Mouse (Mus musculus): ENCODE results near the gene Tnfsf9.

The Tnfsf9 gene

DNA sequence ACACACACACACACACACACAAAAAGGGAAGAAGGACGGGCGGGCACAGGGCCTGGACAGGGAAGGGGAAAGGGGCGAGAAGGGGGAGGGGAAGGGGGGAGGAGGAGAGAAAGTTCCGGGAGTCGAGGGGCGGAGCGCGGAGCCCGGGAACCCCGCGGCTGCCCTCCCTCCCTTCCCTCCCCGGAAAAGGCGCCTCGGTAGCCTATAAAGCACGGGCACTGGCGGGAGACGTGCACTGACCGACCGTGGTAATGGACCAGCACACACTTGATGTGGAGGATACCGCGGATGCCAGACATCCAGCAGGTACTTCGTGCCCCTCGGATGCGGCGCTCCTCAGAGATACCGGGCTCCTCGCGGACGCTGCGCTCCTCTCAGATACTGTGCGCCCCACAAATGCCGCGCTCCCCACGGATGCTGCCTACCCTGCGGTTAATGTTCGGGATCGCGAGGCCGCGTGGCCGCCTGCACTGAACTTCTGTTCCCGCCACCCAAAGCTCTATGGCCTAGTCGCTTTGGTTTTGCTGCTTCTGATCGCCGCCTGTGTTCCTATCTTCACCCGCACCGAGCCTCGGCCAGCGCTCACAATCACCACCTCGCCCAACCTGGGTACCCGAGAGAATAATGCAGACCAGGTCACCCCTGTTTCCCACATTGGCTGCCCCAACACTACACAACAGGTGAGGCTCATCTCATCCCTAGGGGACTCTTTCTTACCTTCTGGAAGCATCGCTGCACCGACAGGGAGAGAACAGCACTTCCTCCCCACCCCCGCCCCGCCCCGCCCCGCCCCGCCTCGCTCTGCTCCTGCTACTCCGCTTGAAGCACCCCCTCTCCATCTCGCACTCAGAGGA lies at the start of gene Tnfsf9:
Tnfsf9 (plus strand) TSS at position 145 of the 854 bp plus-strand sequence.
- DNase-seq: peak; percentile 61

DNA sequence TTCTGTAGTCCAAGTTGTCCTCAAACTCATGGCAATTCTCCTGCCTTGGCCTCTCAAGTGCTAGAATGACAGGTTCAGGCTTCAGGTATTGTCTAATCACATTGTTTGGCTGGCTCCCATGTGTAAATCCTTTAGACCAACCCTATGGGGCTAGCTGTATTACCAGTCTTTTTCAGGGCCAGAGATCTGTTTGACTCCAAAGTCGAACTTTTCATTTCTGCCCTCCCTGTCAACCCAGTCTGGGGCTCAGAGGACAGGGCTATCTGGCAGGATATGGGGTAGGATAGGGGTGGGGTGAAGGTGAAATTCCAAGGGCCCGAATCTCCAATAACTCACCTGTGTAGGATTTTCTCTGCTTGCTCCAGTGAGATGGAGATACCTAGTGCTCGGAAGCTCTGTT lies 48.9 kb upstream of the Tnfsf9 start:
- no peak for DNase-seq

DNA sequence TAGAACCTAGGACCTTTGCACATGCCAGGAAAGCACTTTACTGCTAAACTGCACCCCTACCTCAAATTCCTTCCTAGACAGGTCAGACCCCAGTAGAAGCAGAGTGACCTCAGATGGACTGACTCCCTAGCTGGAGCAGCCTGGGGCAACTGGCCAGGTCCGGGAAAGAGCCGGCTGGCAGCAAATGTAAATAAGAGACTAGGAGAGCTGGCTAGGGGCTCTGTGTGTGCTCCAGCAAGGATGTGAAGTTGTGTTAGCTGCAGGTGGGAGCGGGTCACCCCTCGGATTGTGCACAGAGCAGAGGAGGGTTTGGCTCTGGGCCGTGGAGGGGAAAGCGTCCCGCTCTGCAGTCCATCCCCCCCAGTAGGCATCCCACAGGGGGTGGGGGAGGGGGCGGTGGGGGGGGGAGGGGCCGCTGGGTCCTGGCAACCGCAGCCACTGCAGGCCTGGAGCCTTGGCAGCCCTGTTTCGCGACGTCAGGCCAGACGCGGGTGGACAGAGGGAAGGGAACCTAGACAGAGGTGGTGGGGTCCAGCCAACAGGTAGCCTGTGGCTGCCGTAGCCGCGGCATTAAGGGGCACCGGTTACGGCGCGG lies 46.1 kb upstream of the Tnfsf9 start, which contains the start of gene Crb3:
Crb3 (plus strand) TSS at position 215 of the 595 bp plus-strand sequence.
- DNase-seq: peak; percentile 23

DNA sequence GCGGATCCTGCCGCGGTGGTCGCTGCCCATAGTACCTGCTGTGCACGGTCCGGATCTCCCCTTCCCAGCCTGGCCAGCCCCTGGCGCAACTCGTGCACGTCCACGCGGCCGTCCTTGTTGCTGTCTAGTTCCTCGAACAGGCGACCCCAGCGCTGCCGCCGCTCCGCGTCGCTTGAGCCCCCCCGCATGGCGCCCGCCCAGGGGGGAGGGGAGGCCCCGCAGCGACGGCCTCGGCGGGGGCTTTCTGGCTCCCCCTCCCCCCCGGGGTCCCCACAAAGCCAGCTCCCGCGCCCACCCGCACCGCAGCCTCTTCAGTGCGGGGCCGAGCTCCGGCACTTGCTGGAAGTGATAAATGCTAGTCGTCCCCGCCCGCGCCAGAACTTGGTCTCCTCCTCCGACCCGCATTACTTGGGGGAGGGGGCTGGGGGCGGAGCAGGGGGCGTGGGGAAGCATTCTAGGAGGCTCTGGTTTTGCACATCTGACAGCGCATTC lies 45.6 kb upstream of the Tnfsf9 start, which contains the start of gene Slc25a23:
Slc25a23 (minus strand) TSS at position 378 of the 492 bp plus-strand sequence.
- peak; percentile 74 for DNase-seq

GRCm38 (mm10) chr17:57060231-57060801 lies 44.8 kb upstream of the Tnfsf9 start:
- DNase-seq: peak; percentile 93

GRCm38 (mm10) chr17:57061069-57061468 lies 44.1 kb upstream of the Tnfsf9 start:
- no peak for DNase-seq

GRCm38 (mm10) chr17:57062011-57062521 lies 43.1 kb upstream of the Tnfsf9 start:
- DNase-seq: peak; percentile 34

DNA sequence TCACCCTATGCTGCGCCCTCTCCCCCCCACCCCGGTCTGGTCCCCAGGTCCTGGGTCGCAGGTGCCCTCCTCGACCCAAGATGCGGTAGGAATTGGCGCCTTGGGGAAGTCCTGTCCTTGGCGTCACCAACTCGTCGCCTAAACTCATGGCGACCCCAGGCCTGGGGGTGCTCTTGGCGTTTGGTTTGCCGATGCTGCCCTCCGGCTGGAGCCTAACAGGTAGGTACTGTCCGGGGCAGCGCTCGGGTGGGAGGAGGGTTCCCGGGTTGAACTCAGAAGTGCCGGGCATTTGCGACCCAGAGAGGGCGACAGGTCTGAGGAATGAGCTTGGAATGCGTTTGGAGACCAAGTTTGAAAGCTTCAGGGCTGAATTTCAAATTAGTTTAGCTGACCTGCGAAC lies 42.6 kb upstream of the Tnfsf9 start:
- DNase-seq: no peak

DNA sequence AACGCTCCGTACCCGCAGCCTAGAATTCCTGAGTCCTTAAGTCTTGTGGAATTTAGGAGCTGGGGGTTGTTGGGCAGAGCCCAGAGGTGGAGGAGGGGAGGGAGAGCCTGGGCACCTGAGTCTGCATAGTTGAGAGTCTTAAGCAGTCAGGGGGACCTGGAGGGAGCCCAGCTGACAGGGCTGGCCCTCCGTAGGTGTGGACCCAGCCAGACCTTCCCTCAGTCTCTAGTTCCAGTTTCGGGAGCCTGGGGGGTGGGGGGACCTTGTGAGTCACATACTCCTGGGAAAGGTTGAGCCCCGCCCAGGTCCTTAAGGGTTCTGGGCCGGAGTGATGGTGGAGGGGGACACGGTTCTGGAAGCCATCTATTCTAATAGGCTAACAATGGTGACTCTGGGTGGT lies 42.1 kb upstream of the Tnfsf9 start:
- DNase-seq: no peak

GRCm38 (mm10) chr17:57066908-57067307 lies 38.2 kb upstream of the Tnfsf9 start:
- peak; percentile 32 for DNase-seq

DNA sequence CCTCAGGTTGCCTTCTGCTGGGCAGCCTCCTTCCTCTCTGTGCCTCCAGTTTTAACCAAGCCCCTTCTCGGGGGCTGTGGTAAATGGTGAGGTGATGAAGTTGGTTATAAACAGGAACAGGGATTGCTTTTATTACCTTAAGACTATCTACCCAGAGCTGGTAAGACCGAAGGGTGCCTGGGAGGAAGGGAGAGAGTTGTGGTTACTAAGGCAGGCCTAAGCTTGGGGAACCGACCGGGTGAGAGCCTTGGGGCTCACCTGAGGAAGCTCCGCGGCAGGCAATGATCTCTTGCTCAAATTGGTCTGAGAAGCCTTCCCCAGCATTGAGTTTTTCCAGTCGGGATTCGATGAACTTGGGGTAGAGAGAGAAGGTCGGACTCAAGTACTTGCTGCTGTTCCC lies 34.9 kb upstream of the Tnfsf9 start:
- no peak for DNase-seq

- peak; percentile 73 for DNase-seq
These were observed 34.4 kb upstream of the Tnfsf9 start for GRCm38 (mm10) chr17:57070699-57071098.

GRCm38 (mm10) chr17:57076916-57077315 lies 28.2 kb upstream of the Tnfsf9 start:
- no peak for DNase-seq

- peak; percentile 50 for DNase-seq
These were observed 26.8 kb upstream of the Tnfsf9 start, which contains the start of gene Dennd1c for GRCm38 (mm10) chr17:57078336-57078735. TSS of gene Dennd1c (minus strand) at chr17:57078514.

GRCm38 (mm10) chr17:57079919-57080318 lies 25.2 kb upstream of the Tnfsf9 start:
- DNase-seq: no peak

- no peak for DNase-seq
These were observed 23.8 kb upstream of the Tnfsf9 start for GRCm38 (mm10) chr17:57081234-57081842.

- DNase-seq: no peak
These were observed 22.6 kb upstream of the Tnfsf9 start for GRCm38 (mm10) chr17:57082481-57082880.

DNA sequence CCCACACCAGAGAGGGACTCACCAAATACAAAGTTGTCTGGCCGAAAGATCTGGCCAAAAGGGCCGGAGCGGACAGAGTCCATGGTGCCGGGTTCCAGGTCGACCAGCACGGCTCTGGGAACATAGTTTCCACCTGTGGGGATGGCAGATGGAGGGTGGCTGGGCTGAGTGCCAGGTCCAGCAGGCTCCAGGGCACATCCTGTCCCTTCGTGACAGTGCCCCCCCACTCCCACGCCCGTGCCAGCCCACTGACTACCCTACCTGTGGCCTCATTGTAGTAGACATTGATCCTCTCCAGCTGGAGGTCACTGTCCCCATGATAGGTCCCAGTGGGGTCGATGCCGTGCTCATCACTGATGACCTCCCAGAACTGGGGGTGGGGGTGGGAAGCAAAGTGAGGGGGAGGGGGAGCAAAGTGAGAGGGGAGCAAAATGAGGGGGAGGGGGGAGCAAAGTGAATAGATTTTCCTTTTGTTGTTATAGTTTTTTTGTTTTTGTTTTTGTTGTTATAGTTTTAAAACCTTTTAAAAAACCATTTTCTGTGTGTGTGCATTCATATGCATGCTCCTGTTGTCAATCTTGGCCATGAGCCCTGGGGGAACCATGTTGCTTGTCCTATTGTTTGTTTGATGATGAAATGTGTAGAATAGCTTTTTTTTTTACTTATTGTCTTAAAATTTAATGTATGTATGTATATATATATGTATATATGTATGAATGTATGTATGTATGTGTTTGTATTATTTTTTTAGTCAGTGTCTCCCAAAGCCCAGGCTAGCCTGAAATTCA lies 19.0 kb upstream of the Tnfsf9 start:
- no peak for DNase-seq

DNA sequence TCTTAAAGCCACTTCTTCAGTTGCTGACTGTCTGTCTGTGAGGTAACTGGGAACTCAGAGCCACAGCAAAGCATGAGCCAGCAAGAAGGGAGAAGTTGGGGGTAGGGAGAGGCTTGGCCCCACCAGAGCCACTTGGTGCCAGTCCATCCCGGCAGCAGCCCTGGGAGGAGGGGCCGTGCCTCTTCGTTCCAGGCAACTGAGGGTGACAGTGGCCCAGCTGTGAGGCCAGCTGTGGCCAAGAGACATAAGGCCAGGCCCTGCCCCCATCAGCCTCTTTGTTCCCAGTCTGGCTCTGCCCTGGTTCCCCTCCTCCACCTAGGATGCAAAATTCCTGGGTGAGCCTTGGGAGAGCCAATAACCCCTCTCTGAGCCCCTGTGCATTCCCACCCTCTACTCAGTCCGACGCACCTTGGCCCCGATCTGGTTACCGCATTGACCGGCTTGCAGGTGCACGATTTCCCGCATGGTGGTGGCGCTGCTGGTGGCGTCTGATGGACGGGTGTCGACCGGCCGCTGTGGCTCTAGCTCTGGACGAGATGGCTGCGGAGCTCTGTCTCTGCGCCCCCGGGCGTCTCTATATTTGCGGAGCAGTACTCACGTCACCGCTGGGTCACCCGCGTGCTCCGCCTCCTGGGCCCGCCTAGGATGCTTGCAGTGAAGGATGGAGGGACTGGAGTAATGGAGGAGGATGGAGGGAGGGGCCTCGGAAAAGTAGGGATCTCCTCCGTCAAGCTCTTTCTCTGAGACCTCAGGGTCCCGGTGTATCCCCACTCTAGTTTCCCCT lies 17.9 kb upstream of the Tnfsf9 start, which contains the start of gene Tubb4a:
Tubb4a (minus strand) TSS at position 734 of the 784 bp plus-strand sequence.
- DNase-seq: peak; percentile 20

GRCm38 (mm10) chr17:57094222-57094621 lies 10.9 kb upstream of the Tnfsf9 start:
- no peak for DNase-seq

Measured in liver (tissue).